Mouse (Mus musculus): ENCODE measurements around the gene Tymp. TPM values are rescaled to one million over a fixed set of nuclear protein-coding genes. Genes with fewer than 3 reads are reported as not detected.

Tymp gene
- polyA plus RNA-seq, 2 experiments, result 0.56 to 0.70 TPM

GRCm38 (mm10) chr15:89372536-89372935 lies 4.3 kb downstream of the Tymp start:
- ATAC-seq (ENCODE audit: insufficient read depth) (no peak), DNase-seq (ENCODE audit: low read depth in 3 of 3, low spot score in 3 of 3) (no peak)
- WGBS (ENCODE audit: insufficient replicate concordance), result 77% methylated on average over 7 of the region's 7 CpGs
- peak overlapping the region; percentile 75 for H3K4me2 ChIP-seq (ENCODE audit: low read depth)
- TF ChIP-seq EP300 (IDR thresholded peaks at IDR 0.05; ENCODE audit: low read depth), result no peak
- TF ChIP-seq CTCF (IDR thresholded peaks at IDR 0.05; ENCODE audit: low read depth), result no peak
- H3K4me3 ChIP-seq (ENCODE audit: insufficient read depth in 1 of 2, low read depth in 2 of 2, low read length in 2 of 2), result 0 out of 4 replicates have a peak overlapping the region, but pooled peaks of 1 of the 2 experiments have one; percentile 69
- no peak overlapping the region for H3K27ac ChIP-seq
- H3K9me3 ChIP-seq (ENCODE audit: control insufficient read depth, low read length), result no peaks in the 10 kb centered on the region
- peaks cover 51% of the 10 kb centered on the region for H3K36me3 ChIP-seq (replicated peaks; ENCODE audit: control insufficient read depth, insufficient read depth, low read depth)
- peaks cover 10% of the 10 kb centered on the region for H3K27me3 ChIP-seq (ENCODE audit: control insufficient read depth, insufficient read depth, low read length)
- H3K4me1 ChIP-seq (replicated peaks; ENCODE audit: control insufficient read depth in 2 of 2, insufficient read depth in 2 of 2, low read length in 1 of 2), result peaks cover 0 to 4% of the 10 kb centered on the region in 2 experiments; a peak in 1 of 4 replicates
- no peak overlapping the region for H3K9ac ChIP-seq (replicated peaks)

DNA sequence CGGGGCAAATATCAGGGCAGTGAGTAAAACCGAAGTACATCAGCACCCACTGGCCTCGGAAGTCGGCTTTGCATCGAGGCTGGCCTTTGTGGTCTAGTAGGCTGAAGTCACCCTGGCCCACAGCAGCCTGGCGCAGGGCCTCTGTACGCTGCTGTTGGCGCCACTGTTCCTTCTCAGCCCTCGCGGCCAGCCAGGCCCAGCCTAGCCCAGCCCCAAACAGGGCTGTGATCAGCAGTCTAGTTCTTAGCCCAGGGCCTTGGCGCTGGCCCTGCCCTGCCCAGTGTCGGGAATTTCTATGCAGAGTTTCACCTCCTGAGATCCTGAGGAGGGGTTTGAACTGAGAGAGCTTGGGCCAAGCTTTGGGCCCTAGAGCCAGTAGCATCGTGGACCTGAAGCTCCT lies 4.8 kb downstream of the Tymp start:
- TF ChIP-seq CTCF (IDR thresholded peaks at IDR 0.05; ENCODE audit: low read depth), result no peak
- no peak for TF ChIP-seq EP300 (IDR thresholded peaks at IDR 0.05; ENCODE audit: low read depth)
- Histone ChIP-seq H3K36me3 (replicated peaks; ENCODE audit: control insufficient read depth, insufficient read depth, low read depth) (peaks cover 55% of the 10 kb centered on the region), H3K27ac (no peak overlapping the region), H3K4me3 (ENCODE audit: insufficient read depth in 1 of 2, low read depth in 2 of 2, low read length in 2 of 2) (no peak overlapping the region), H3K9ac (replicated peaks) (no peak overlapping the region), H3K27me3 (ENCODE audit: control insufficient read depth, insufficient read depth, low read length) (peaks cover 6% of the 10 kb centered on the region; the same call in 1 of the 2 replicates), H3K4me1 (replicated peaks; ENCODE audit: control insufficient read depth in 2 of 2, insufficient read depth in 2 of 2, low read length in 1 of 2) (0 out of 4 replicates have a peak, but pooled peaks cover 0 to 3% of the 10 kb centered on the region in 2 experiments), H3K4me2 (ENCODE audit: low read depth) (no peak overlapping the region), H3K9me3 (ENCODE audit: control insufficient read depth, low read length) (no peaks in the 10 kb centered on the region)
- ATAC-seq (ENCODE audit: insufficient read depth) (no peak), DNase-seq (ENCODE audit: low read depth in 3 of 3, low spot score in 3 of 3) (no peak)
- 84% methylated on average over 13 of the region's 13 CpGs for WGBS (ENCODE audit: insufficient replicate concordance)

DNA sequence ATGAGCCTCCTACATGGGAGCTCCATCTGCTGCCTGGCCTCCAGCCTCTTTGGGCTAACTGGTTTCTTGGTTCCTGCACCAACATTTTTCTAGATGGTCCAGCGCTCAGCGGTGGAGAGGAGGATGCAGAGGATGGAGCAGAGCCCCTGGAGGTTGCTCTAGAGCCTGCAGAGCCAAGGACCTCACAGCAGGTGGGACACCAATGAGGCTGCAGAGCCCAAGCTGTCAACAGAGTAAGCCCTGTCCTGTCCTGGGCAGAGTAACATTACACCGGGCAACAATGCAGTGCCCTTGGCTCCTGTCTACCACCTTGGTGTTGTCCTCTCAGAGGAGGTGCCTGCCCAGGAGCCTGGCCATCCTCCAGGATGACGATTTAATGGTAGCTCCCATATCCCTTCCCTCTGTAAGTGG lies 11.7 kb downstream of the Tymp start:
- WGBS (ENCODE audit: insufficient replicate concordance), result 87% methylated on average over 4 of the region's 4 CpGs
- H3K4me2 ChIP-seq (ENCODE audit: low read depth), result no peak overlapping the region
- no peaks in the 10 kb centered on the region for H3K27me3 ChIP-seq (ENCODE audit: control insufficient read depth, insufficient read depth, low read length)
- H3K4me3 ChIP-seq (ENCODE audit: insufficient read depth in 1 of 2, low read depth in 2 of 2, low read length in 2 of 2), result no peak overlapping the region
- DNase-seq (ENCODE audit: low read depth in 3 of 3, low spot score in 3 of 3) (no peak), ATAC-seq (ENCODE audit: insufficient read depth) (no peak)
- peaks cover 98% of the 10 kb centered on the region for H3K36me3 ChIP-seq (replicated peaks; ENCODE audit: control insufficient read depth, insufficient read depth, low read depth)
- no peak overlapping the region for H3K27ac ChIP-seq
- H3K9ac ChIP-seq (replicated peaks), result no peak overlapping the region
- no peaks in the 10 kb centered on the region for H3K4me1 ChIP-seq (replicated peaks; ENCODE audit: control insufficient read depth in 2 of 2, insufficient read depth in 2 of 2, low read length in 1 of 2)
- TF ChIP-seq EP300 (IDR thresholded peaks at IDR 0.05; ENCODE audit: low read depth) (no peak), CTCF (IDR thresholded peaks at IDR 0.05; ENCODE audit: low read depth) (no peak)
- no peaks in the 10 kb centered on the region for H3K9me3 ChIP-seq (ENCODE audit: control insufficient read depth, low read length)

- Histone ChIP-seq H3K27ac (no peak overlapping the region), H3K27me3 (ENCODE audit: control insufficient read depth, insufficient read depth, low read length) (no peaks in the 10 kb centered on the region), H3K9me3 (ENCODE audit: control insufficient read depth, low read length) (no peaks in the 10 kb centered on the region), H3K4me1 (replicated peaks; ENCODE audit: control insufficient read depth in 2 of 2, insufficient read depth in 2 of 2, low read length in 1 of 2) (peaks cover 5 to 6% of the 10 kb centered on the region in 2 experiments; a peak in 2 of 4 replicates), H3K36me3 (replicated peaks; ENCODE audit: control insufficient read depth, insufficient read depth, low read depth) (peaks cover 84% of the 10 kb centered on the region), H3K4me3 (ENCODE audit: insufficient read depth in 1 of 2, low read depth in 2 of 2, low read length in 2 of 2) (no peak overlapping the region), H3K4me2 (ENCODE audit: low read depth) (no peak overlapping the region), H3K9ac (replicated peaks) (no peak overlapping the region)
- no peak for TF ChIP-seq EP300 (IDR thresholded peaks at IDR 0.05; ENCODE audit: low read depth)
- no peak for TF ChIP-seq CTCF (IDR thresholded peaks at IDR 0.05; ENCODE audit: low read depth)
- DNase-seq (ENCODE audit: low read depth in 3 of 3, low spot score in 3 of 3) (no peak), ATAC-seq (ENCODE audit: insufficient read depth) (no peak)
- 92% methylated on average over 7 of the region's 7 CpGs for WGBS (ENCODE audit: insufficient replicate concordance)
Measured at GRCm38 (mm10) chr15:89363051-89363450, 13.8 kb downstream of the Tymp start.

GRCm38 (mm10) chr15:89358784-89359183 lies 18.1 kb downstream of the Tymp start:
- Histone ChIP-seq H3K9me3 (ENCODE audit: control insufficient read depth, low read length) (no peaks in the 10 kb centered on the region), H3K27me3 (ENCODE audit: control insufficient read depth, insufficient read depth, low read length) (no peaks in the 10 kb centered on the region), H3K36me3 (replicated peaks; ENCODE audit: control insufficient read depth, insufficient read depth, low read depth) (peaks cover 43% of the 10 kb centered on the region), H3K4me2 (ENCODE audit: low read depth) (0 out of 2 replicates have a peak overlapping the region, but pooled peaks have one; percentile 22), H3K9ac (replicated peaks) (0 out of 2 replicates have a peak overlapping the region, but pooled peaks have one; percentile 9), H3K4me1 (replicated peaks; ENCODE audit: control insufficient read depth in 2 of 2, insufficient read depth in 2 of 2, low read length in 1 of 2) (peaks cover 16 to 22% of the 10 kb centered on the region in 2 experiments), H3K27ac (no peak overlapping the region), H3K4me3 (ENCODE audit: insufficient read depth in 1 of 2, low read depth in 2 of 2, low read length in 2 of 2) (no peak overlapping the region)
- TF ChIP-seq CTCF (IDR thresholded peaks at IDR 0.05; ENCODE audit: low read depth) (no peak), EP300 (IDR thresholded peaks at IDR 0.05; ENCODE audit: low read depth) (no peak)
- no peak for DNase-seq (ENCODE audit: low read depth in 3 of 3, low spot score in 3 of 3)
- ATAC-seq (ENCODE audit: insufficient read depth), result no peak
- 43% methylated on average over 3 of the region's 3 CpGs for WGBS (ENCODE audit: insufficient replicate concordance)
